Mouse (Mus musculus): Measurements from ENCODE around the gene Usp31. TPM values are rescaled to one million over a fixed set of nuclear protein-coding genes. Genes with fewer than 3 reads are reported as not detected.

Usp31 gene
- polyA plus RNA-seq, 1 experiment from 2014 or later = 2.3 TPM

- Histone ChIP-seq H3K9ac (no peak overlapping the region), H3K27ac (no peak overlapping the region), H3K9me3 (no peaks in the 10 kb centered on the region), H3K36me3 (peaks cover 58% of the 10 kb centered on the region), H3K4me3 (no peak overlapping the region), H3K4me2 (replicated peaks) (no peak overlapping the region), H3K27me3 (no peaks in the 10 kb centered on the region), H3K4me1 (no peaks in the 10 kb centered on the region)
- WGBS = 95% methylated on average over 3 of the region's 3 CpGs
- no peak for ATAC-seq (ENCODE audit: low FRiP score, low read depth)
These were observed 56.3 kb downstream of the Usp31 start for GRCm38 (mm10) chr7:121650724-121651123.

DNA sequence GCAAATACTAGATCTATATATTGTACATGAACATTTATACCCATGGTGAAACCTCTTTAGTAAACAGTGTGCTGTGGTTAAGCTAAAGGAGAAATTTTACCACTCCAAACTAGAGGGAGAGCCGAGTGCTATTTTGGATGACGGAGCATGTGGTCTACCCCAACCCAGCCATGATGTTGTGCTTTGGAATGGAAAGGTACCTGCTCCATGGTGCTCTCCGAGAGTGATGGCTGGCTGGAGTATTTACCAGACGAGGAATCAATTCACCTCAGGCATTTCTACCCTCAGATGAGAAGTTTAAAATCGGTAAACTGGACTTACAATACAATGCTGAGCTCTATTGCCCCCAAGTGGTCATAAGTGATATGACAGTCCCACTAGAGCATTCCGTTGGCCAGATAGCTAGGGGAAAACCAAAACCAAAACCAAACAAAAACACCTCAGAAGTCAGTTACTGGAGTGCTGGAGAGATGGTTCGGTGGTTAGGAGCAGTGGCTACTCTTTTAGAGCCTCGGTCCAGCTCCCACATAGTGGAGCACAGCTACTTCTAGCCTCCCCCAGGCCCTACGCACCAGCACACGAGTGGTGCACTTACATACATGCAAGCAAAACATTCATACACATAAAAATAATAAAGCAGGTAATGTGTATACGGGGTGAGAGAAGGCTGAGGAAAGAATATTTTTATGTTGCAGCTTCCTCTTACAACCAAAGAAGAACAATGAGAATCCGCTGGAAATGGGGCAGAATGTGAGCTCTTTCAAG, 65.9 kb downstream of the Usp31 start:
- Histone ChIP-seq H3K4me1 (no peaks in the 10 kb centered on the region), H3K9me3 (no peaks in the 10 kb centered on the region), H3K27me3 (no peaks in the 10 kb centered on the region), H3K9ac (no peak overlapping the region), H3K4me3 (no peak overlapping the region), H3K27ac (no peak overlapping the region), H3K4me2 (replicated peaks) (no peak overlapping the region), H3K36me3 (peaks cover 6% of the 10 kb centered on the region; the same call in 1 of the 2 replicates)
- 59% methylated on average over 12 of the region's 12 CpGs for WGBS
- ATAC-seq (ENCODE audit: low FRiP score, low read depth) = no peak

DNA sequence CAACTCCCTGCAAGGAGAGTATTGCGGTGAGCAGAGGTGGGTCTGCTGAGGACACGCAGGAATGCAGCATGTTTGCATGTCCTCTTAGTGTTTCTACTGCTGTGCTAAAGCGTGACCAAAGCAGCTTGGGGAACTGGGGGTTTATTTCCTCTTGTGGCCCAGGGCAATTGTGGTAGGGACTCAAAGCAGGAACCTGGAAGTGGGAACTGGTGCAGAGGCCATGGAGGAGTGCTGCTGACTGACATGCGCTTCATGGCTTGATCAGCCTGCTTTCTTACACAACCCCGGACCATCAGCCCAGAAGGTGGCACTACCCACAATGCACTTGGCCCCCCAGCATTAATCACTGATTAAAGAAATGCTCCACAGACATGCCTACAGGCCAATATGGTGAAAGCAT, 70.3 kb downstream of the Usp31 start:
- Histone ChIP-seq H3K9me3 (no peaks in the 10 kb centered on the region), H3K27me3 (no peaks in the 10 kb centered on the region), H3K4me2 (replicated peaks) (no peak overlapping the region), H3K4me1 (no peaks in the 10 kb centered on the region), H3K9ac (no peak overlapping the region), H3K4me3 (no peak overlapping the region), H3K27ac (no peak overlapping the region), H3K36me3 (no peaks in the 10 kb centered on the region)
- WGBS = 79% methylated on average over 5 of the region's 5 CpGs
- ATAC-seq (ENCODE audit: low FRiP score, low read depth) = no peak

DNA sequence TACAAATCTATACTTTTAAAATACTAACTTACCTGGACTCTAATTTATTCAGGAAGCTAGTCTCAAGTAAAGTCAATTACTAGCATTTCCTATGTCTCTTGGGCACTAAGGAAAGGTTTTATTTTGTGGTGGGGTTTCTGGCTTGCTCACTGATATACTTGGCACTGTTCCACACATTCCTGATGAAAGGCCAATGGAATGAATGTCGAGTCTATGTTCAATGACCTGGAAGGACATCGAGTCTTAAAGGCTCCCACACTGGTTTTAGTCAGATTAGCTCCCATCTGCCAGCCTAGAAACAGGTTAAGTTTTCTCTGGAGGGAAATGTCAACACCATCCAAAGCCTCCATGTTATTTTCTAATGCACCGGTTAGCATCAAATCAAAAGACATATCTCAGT, 72.8 kb downstream of the Usp31 start:
- Histone ChIP-seq H3K4me2 (replicated peaks) (no peak overlapping the region), H3K9ac (no peak overlapping the region), H3K36me3 (no peaks in the 10 kb centered on the region), H3K27ac (no peak overlapping the region), H3K9me3 (no peaks in the 10 kb centered on the region), H3K4me3 (no peak overlapping the region), H3K27me3 (no peaks in the 10 kb centered on the region), H3K4me1 (no peaks in the 10 kb centered on the region)
- 66% methylated on average over 3 of the region's 3 CpGs for WGBS
- no peak for ATAC-seq (ENCODE audit: low FRiP score, low read depth)

GRCm38 (mm10) chr7:121622835-121623420, 84.1 kb downstream of the Usp31 start:
- no peak for ATAC-seq (ENCODE audit: low FRiP score, low read depth)
- Histone ChIP-seq H3K9ac (no peak overlapping the region), H3K27me3 (no peaks in the 10 kb centered on the region), H3K9me3 (no peaks in the 10 kb centered on the region), H3K4me1 (no peaks in the 10 kb centered on the region), H3K36me3 (no peaks in the 10 kb centered on the region), H3K4me2 (replicated peaks) (no peak overlapping the region), H3K27ac (no peak overlapping the region), H3K4me3 (no peak overlapping the region)
- WGBS = 62% methylated on average over 9 of the region's 9 CpGs

DNA sequence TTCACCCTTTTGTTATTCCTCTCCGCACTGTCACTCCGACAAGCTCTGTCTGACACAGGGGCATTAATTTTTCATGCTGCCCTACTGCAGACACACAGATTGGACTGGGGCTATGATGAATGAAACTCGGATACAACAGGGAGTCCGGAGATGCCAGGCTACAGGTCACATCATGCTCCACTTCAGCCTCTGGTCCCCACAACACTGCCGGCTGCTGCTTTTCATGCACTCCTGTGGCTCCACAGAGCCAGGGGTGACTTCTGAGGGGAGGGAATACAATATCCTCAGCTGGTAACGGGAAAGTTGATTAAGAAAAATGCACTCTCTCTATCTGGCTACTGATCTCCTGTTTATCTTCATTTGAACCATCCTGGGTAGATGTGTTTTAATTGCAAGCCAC, 84.6 kb downstream of the Usp31 start:
- WGBS = 83% methylated on average over 6 of the region's 6 CpGs
- H3K4me2 ChIP-seq (replicated peaks) = no peak overlapping the region
- no peak overlapping the region for H3K9ac ChIP-seq
- H3K27ac ChIP-seq = no peak overlapping the region
- ATAC-seq (ENCODE audit: low FRiP score, low read depth) = no peak
- no peak overlapping the region for H3K4me3 ChIP-seq
- no peaks in the 10 kb centered on the region for H3K4me1 ChIP-seq
- H3K9me3 ChIP-seq = no peaks in the 10 kb centered on the region
- H3K36me3 ChIP-seq = no peaks in the 10 kb centered on the region
- H3K27me3 ChIP-seq = no peaks in the 10 kb centered on the region

DNA sequence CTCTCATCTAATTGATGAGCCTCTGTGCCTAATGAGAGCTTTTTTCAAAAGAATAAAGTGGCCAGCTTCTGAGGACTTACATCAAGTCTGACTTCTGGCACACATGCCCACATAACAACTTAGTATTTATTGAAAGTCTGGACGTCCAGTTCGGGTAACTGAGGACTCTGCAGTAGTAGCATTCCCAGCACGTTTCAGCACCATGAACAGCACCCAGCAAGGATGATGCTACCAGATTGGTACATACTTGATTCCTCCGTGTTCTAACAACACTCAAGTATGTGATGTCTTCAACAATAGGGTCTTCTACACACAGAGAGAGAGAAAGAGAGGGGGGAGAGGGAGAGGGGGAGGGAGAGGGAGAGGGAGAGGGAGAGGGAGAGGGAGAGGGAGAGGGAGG, 105.4 kb downstream of the Usp31 start:
- H3K9me3 ChIP-seq = no peaks in the 10 kb centered on the region
- WGBS = 36% methylated on average over 4 of the region's 4 CpGs
- no peak for ATAC-seq (ENCODE audit: low FRiP score, low read depth)
- H3K4me1 ChIP-seq = no peaks in the 10 kb centered on the region
- no peak overlapping the region for H3K4me2 ChIP-seq (replicated peaks)
- H3K36me3 ChIP-seq = no peaks in the 10 kb centered on the region
- no peaks in the 10 kb centered on the region for H3K27me3 ChIP-seq
- H3K9ac ChIP-seq = no peak overlapping the region
- no peak overlapping the region for H3K4me3 ChIP-seq
- no peak overlapping the region for H3K27ac ChIP-seq

- no peak overlapping the region for H3K27ac ChIP-seq
- H3K9me3 ChIP-seq = no peaks in the 10 kb centered on the region
- no peaks in the 10 kb centered on the region for H3K4me1 ChIP-seq
- no peak overlapping the region for H3K9ac ChIP-seq
- no peaks in the 10 kb centered on the region for H3K27me3 ChIP-seq
- 51% methylated on average over 3 of the region's 3 CpGs for WGBS
- no peak overlapping the region for H3K4me3 ChIP-seq
- no peak for ATAC-seq (ENCODE audit: low FRiP score, low read depth)
- no peaks in the 10 kb centered on the region for H3K36me3 ChIP-seq
- H3K4me2 ChIP-seq (replicated peaks) = no peak overlapping the region
These were observed 110.7 kb downstream of the Usp31 start for GRCm38 (mm10) chr7:121596401-121596800.

DNA sequence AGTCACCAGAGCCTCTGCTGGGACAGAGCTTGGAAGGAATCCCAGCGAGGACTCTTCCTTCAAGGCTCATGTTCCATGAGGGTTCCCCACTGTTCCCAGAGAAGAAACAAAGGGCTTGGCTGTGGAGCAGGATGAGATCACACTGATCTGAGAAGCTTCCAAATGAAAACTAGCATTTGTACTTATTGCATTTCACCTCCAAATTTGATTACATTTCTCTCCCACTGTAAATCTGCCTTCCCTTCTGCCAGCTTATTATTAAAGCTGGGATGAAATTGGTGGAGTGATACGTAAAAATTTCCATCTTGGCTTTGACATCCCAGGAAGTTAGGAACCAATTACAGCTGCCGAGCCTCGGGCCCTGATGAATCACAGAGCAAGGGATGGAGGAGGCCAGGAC, 111.6 kb downstream of the Usp31 start:
- Histone ChIP-seq H3K9me3 (no peaks in the 10 kb centered on the region), H3K27me3 (no peaks in the 10 kb centered on the region), H3K4me2 (replicated peaks) (no peak overlapping the region), H3K36me3 (no peaks in the 10 kb centered on the region), H3K9ac (no peak overlapping the region), H3K4me3 (no peak overlapping the region), H3K4me1 (no peaks in the 10 kb centered on the region), H3K27ac (no peak overlapping the region)
- ATAC-seq (ENCODE audit: low FRiP score, low read depth) = no peak
- WGBS = 82% methylated on average over 4 of the region's 4 CpGs

- 86% methylated on average over 5 of the region's 5 CpGs for WGBS
These were observed 112.0 kb downstream of the Usp31 start for GRCm38 (mm10) chr7:121595085-121595484.

GRCm38 (mm10) chr7:121594623-121595022, 112.4 kb downstream of the Usp31 start:
- Histone ChIP-seq H3K27me3 (no peaks in the 10 kb centered on the region), H3K36me3 (no peaks in the 10 kb centered on the region), H3K9ac (no peak overlapping the region), H3K4me2 (replicated peaks) (no peak overlapping the region), H3K4me3 (no peak overlapping the region), H3K9me3 (no peaks in the 10 kb centered on the region), H3K27ac (no peak overlapping the region), H3K4me1 (peaks cover under 1% of the 10 kb centered on the region; the same call in 1 of the 2 replicates)
- no peak for ATAC-seq (ENCODE audit: low FRiP score, low read depth)
- 81% methylated on average over 1 of the region's 1 CpGs for WGBS

More at GRCm38 (mm10) chr7:121595085-121595484, 112.0 kb downstream of the Usp31 start:
- no peak overlapping the region for H3K4me2 ChIP-seq (replicated peaks)
- H3K4me3 ChIP-seq = no peak overlapping the region
- H3K27me3 ChIP-seq = no peaks in the 10 kb centered on the region
- no peaks in the 10 kb centered on the region for H3K9me3 ChIP-seq
- H3K36me3 ChIP-seq = no peaks in the 10 kb centered on the region
- H3K9ac ChIP-seq = no peak overlapping the region
- no peak overlapping the region for H3K27ac ChIP-seq
- no peaks in the 10 kb centered on the region for H3K4me1 ChIP-seq
- ATAC-seq (ENCODE audit: low FRiP score, low read depth) = no peak

Measured in limb, embryonic 13.5 days (tissue).